Mouse (Mus musculus): ENCODE results near the gene Fabp2.

The Fabp2 gene

GRCm38 (mm10) chr3:122918672-122919071 lies 23.8 kb downstream of the Fabp2 start:
- in situ Hi-C loops (cut with MboI; ENCODE audit: unreplicated experiment in 2 of 2), result loop anchor here (25.0 kb wide), 2 partner anchors 431 to 631 kb away; partner anchors contain the start of gene Bcar3 (in 1 of the 2)

GRCm38 (mm10) chr3:122919260-122919659 lies 24.4 kb downstream of the Fabp2 start, which contains the start of gene Gm10959:
Gene Gm10959, minus strand, starts transcription at chr3:122919360.
- in situ Hi-C loops (cut with MboI; ENCODE audit: unreplicated experiment in 2 of 2), result loop anchor here (25.0 kb wide), 2 partner anchors 432 to 632 kb away; partner anchors contain the start of gene Bcar3 (in 1 of the 2)

- in situ Hi-C loops (cut with MboI; ENCODE audit: unreplicated experiment in 2 of 2), result loop anchor here (10.0 to 25.0 kb wide), 5 partner anchors 64 to 646 kb away; partner anchors contain the start of genes Bcar3 (in 1 of the 2), Dnttip2 (in 1 of the 2) and Usp53 (in 1 of the 2)
Measured at GRCm38 (mm10) chr3:122920572-122921435, 25.9 kb downstream of the Fabp2 start.

- in situ Hi-C loops (cut with MboI; ENCODE audit: unreplicated experiment in 2 of 2), result loop anchor here (10.0 to 25.0 kb wide), 5 partner anchors 63 to 647 kb away; partner anchors contain the start of genes Bcar3 (in 1 of the 2), Dnttip2 (in 1 of the 2) and Usp53 (in 1 of the 2)
Measured at GRCm38 (mm10) chr3:122921676-122922527, 27.0 kb downstream of the Fabp2 start.

GRCm38 (mm10) chr3:122923147-122923546 lies 28.3 kb downstream of the Fabp2 start:
- in situ Hi-C loops (cut with MboI; ENCODE audit: unreplicated experiment in 2 of 2), result loop anchor here (10.0 to 25.0 kb wide), 5 partner anchors 62 to 648 kb away; partner anchors contain the start of genes Bcar3 (in 1 of the 2), Dnttip2 (in 1 of the 2) and Usp53 (in 1 of the 2)

- in situ Hi-C loops (cut with MboI; ENCODE audit: unreplicated experiment in 2 of 2), result loop anchor here (10.0 to 25.0 kb wide), 5 partner anchors 61 to 649 kb away; partner anchors contain the start of genes Bcar3 (in 1 of the 2), Dnttip2 (in 1 of the 2) and Usp53 (in 1 of the 2)
Measured at GRCm38 (mm10) chr3:122924009-122924914, 29.4 kb downstream of the Fabp2 start, which contains the start of gene 1810037I17Rik. Gene 1810037I17Rik, plus strand, starts transcription at chr3:122924203.

- in situ Hi-C loops (cut with MboI; ENCODE audit: unreplicated experiment in 2 of 2), result loop anchor here (5.0 to 25.0 kb wide), 5 partner anchors 55 to 655 kb away; partner anchors contain the start of genes Dnttip2 (in 1 of the 2) and Usp53 (in 1 of the 2)
Measured at GRCm38 (mm10) chr3:122929723-122930122, 34.9 kb downstream of the Fabp2 start.

- in situ Hi-C loops (cut with MboI; ENCODE audit: unreplicated experiment in 2 of 2), result loop anchor here (5.0 to 25.0 kb wide), 2 partner anchors 430 to 575 kb away; no protein-coding TSS in a partner anchor
Measured at GRCm38 (mm10) chr3:122932466-122932865, 37.6 kb downstream of the Fabp2 start.

GRCm38 (mm10) chr3:122937176-122937575 lies 42.3 kb downstream of the Fabp2 start:
- in situ Hi-C loops (cut with MboI; ENCODE audit: unreplicated experiment in 2 of 2), result loop anchor here (5.0 to 25.0 kb wide), 2 partner anchors 165 to 425 kb away; no protein-coding TSS in a partner anchor

GRCm38 (mm10) chr3:122939215-122939614 lies 44.3 kb downstream of the Fabp2 start:
- in situ Hi-C loops (cut with MboI; ENCODE audit: unreplicated experiment in 2 of 2), result loop anchor here (5.0 to 25.0 kb wide), 2 partner anchors 163 to 423 kb away; no protein-coding TSS in a partner anchor

GRCm38 (mm10) chr3:122943387-122943890 lies 48.6 kb downstream of the Fabp2 start:
- in situ Hi-C loops (cut with MboI; ENCODE audit: unreplicated experiment in 2 of 2), result loop anchor here (25.0 kb wide), 1 partner anchor 419 kb away; no protein-coding TSS in a partner anchor
